Mouse (Mus musculus) small intestine, adult 2 months (tissue): Measurements from ENCODE around the gene Acy3.
"Not testable (repeated sequence)": the region's sequence is repeated elsewhere in the genome, so short reads cannot be mapped to it uniquely, and the experiment has no call there.

Experiments
- CTCF ChIP-seq: fragments of 200-500 bp; IDR thresholded peaks from 2 replicates; pipeline ENCODE4 v1.5.1; 2012; ENCODE audit warnings: low read depth, mild to moderate bottlenecking, control low read depth, inconsistent platforms, low read length, moderate library complexity, mixed read lengths; ENCODE audit not compliant: insufficient replicate concordance, insufficient read length; ENCODE audit errors: extremely low read depth
- POLR2A ChIP-seq: fragments of 200-500 bp; IDR thresholded peaks from 2 replicates; pipeline ENCODE4 v1.6.1; 2012; ENCODE audit warnings: low read depth, mild to moderate bottlenecking, control low read depth, inconsistent platforms, low read length, moderate library complexity

DNA sequence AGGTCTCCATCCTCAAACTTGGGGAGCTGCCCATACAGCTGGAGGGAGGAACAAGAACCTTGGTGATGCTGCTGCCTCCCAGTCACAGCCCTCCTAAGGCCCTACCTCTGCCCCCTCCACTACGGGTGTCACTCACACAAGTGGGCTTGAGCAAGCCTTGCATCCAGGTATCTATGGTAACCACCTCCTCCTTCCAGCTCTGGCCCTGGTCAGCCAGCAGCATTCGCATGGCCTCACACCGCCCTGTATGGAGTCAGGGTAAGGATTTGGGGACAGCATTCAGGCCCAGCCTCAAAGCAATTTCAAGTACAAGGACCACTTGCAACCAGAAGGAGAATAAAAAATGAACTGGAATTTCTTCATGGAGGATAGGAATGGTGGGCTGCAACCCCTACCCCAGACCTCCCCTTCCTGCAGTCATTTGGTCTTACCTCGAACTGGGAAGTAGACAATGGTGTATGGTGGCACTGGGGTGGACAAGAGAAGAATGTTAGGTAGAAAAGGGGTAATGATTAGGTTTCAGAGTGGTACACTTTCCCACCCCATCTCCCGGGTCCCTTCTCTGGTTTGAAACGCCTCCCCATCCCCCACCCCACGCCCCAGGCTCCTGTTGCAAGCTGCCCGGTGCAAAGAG, 50.9 kb downstream of the Acy3 start:
- TF ChIP-seq CTCF, POLR2A: not testable (repeated sequence)
